Mouse (Mus musculus): ENCODE results near the gene Wsb2. TPM values are rescaled to one million over a fixed set of nuclear protein-coding genes. Genes with fewer than 3 reads are reported as not detected.

The Wsb2 gene
- polyA plus RNA-seq, 1 experiment from 2014 or later = 140 TPM

DNA sequence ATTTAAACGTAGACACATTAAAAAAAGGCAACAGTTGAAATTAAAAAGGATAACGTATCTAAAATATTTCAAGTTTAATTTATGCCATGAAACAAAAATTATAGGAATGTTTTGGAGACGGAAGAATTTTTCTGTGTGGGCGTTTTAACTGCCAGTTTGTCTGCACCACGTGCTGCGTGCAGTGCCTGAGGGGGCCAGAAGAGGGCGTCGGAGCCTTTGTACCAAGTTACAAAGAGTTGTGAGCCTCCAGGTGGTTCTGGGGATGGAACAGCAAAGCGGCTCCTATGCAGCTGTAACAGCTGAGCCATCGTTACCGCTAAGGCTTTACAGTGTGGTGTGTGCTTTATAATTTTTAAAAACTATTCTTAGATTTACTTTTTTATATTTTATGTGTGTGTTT, 1.6 kb downstream of the Wsb2 start:
- no peak overlapping the region for H3K9ac ChIP-seq
- peaks cover 6% of the 10 kb centered on the region for H3K36me3 ChIP-seq
- no peaks in the 10 kb centered on the region for H3K9me3 ChIP-seq
- no peak overlapping the region for H3K27ac ChIP-seq
- peak overlapping the region; percentile 89 for H3K4me2 ChIP-seq (replicated peaks)
- ATAC-seq (ENCODE audit: low FRiP score, low read depth) = no peak
- peaks cover 34% of the 10 kb centered on the region for H3K4me1 ChIP-seq
- 42% methylated on average over 11 of the region's 11 CpGs for WGBS
- H3K27me3 ChIP-seq (replicated peaks) = no peaks in the 10 kb centered on the region
- H3K4me3 ChIP-seq = no peak overlapping the region

DNA sequence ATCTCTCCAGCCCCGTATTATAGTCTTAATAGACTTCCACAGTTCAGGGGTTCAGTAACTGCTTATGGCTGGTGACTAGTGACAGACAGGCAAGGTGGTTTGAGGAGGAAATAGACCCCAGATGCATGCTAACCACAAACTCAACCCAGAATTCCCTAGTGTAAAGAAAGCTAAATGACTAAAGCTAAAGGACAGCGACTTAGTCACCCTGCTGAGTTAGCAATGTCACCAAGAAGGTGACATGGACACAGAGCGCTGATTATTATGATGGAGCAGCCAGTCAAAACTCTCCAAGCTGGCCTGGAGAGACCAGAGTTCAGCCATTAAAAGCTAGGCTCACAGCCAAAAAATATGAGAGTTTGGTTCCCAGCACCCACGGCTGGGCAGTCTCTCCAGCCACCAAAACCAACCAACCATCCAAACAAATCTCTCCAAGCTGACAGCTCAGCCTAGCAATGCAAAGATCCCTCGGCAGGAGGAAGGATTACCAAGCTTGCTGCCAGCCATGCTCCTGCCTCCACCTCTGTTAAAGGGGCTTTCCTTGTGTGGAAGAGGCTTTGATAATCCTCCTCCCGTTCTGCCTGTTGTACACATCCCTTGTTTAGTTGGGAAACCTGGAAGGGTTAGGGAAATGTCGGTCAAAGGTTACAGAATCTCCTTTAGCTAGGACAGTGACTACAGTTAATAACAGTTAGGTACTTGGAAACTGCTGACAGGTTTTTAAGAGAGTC, 2.6 kb downstream of the Wsb2 start:
- Histone ChIP-seq H3K27ac (no peak overlapping the region), H3K4me3 (no peak overlapping the region), H3K4me1 (peaks cover 34% of the 10 kb centered on the region), H3K9ac (no peak overlapping the region), H3K27me3 (replicated peaks) (no peaks in the 10 kb centered on the region), H3K9me3 (no peaks in the 10 kb centered on the region), H3K4me2 (replicated peaks) (no peak overlapping the region), H3K36me3 (peaks cover 15% of the 10 kb centered on the region)
- WGBS = 46% methylated on average over 7 of the region's 7 CpGs
- no peak for ATAC-seq (ENCODE audit: low FRiP score, low read depth)

DNA sequence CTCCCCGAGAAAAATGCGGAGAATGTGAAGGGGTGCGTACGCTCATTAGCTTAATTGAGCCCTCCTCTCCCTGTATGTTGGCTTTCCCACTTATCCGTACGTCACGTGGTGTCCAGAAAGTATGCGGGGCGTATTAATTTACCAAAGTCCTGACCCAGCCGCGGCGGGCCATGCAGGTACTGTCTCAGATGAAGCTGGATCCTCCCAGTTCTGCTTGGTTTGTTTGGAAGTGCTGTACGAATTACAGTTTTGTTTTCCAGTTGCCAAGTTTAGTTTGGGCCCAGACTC, 3.1 kb downstream of the Wsb2 start:
- Histone ChIP-seq H3K4me2 (replicated peaks) (0 out of 2 replicates have a peak overlapping the region, but pooled peaks have one; percentile 9), H3K9ac (no peak overlapping the region), H3K27ac (no peak overlapping the region), H3K4me3 (no peak overlapping the region), H3K4me1 (peaks cover 34% of the 10 kb centered on the region), H3K36me3 (peaks cover 20% of the 10 kb centered on the region), H3K9me3 (no peaks in the 10 kb centered on the region), H3K27me3 (replicated peaks) (no peaks in the 10 kb centered on the region)
- ATAC-seq (ENCODE audit: low FRiP score, low read depth) = no peak
- 61% methylated on average over 13 of the region's 13 CpGs for WGBS

DNA sequence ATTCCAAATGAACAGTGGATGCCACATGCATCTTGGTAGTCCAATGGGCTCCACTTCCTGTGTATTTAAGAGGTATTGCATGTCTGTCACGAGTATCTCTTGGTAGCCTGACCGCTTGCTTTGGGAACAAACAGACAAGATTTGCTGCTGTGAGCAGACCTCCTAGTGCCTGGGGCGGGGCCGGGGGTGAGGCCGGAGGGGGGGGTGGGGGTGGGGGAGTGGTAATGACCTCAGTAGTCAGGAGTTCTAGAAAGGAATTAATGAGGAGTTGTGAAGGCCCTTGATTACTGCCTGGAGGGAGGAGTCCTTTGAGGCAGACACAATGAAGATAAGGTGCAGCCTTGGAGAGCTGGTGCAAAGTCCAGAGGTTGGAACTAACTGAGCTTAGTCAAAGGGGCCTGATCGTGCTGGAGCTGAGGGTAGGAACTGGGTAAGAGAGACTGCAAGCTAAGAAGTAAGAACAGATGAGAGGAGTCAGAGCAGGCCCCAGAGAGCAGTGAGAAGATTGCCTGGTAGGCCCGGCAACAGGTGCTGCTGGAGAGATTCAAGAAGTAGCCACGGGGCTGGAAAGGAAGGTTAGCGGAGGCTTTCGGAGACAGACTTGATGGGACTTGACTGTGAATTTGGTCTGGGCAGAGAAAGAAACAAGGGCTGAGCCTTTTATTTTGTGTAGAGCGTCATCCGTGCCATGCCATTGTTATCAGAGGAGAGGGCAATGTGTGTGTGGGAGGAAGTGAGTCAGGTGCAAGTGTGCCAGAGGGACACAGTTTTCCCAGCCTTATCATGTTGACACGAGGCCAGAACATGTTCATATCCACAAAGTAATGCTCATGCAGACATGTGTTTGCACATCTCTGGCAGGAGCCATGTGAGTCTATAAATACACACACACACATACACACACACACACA, 3.8 kb downstream of the Wsb2 start:
- H3K27ac ChIP-seq = no peak overlapping the region
- H3K9ac ChIP-seq = no peak overlapping the region
- H3K27me3 ChIP-seq (replicated peaks) = no peaks in the 10 kb centered on the region
- no peak for ATAC-seq (ENCODE audit: low FRiP score, low read depth)
- peaks cover 34% of the 10 kb centered on the region for H3K4me1 ChIP-seq
- H3K9me3 ChIP-seq = no peaks in the 10 kb centered on the region
- peaks cover 27% of the 10 kb centered on the region for H3K36me3 ChIP-seq
- H3K4me2 ChIP-seq (replicated peaks) = peak overlapping the region; percentile 9; the same call in 1 of the 2 replicates
- 40% methylated on average over 13 of the region's 13 CpGs for WGBS
- no peak overlapping the region for H3K4me3 ChIP-seq

DNA sequence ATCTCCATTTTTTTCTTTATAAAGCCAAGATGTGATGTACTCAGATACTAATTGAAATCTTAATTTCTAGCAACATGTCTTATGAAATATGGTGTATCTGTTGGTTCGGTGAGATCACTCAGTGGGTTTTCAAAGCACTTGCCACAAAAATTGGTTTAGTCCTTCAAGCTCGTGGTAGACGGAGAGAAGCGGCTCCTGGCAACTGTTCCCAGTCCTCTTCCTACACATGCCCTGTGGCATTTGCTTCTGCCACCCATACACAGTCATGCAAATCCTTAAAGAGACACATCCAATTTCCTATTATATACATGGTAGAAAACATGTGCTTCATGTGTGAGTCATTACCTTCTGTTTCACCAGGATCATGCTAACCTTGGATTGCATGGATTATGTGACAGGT, 4.5 kb downstream of the Wsb2 start:
- ATAC-seq (ENCODE audit: low FRiP score, low read depth) = no peak
- Histone ChIP-seq H3K4me2 (replicated peaks) (no peak overlapping the region), H3K36me3 (peaks cover 32% of the 10 kb centered on the region), H3K27ac (no peak overlapping the region), H3K4me1 (peaks cover 27% of the 10 kb centered on the region), H3K4me3 (no peak overlapping the region), H3K9ac (no peak overlapping the region), H3K9me3 (no peaks in the 10 kb centered on the region), H3K27me3 (replicated peaks) (no peaks in the 10 kb centered on the region)
- WGBS = 91% methylated on average over 4 of the region's 4 CpGs

DNA sequence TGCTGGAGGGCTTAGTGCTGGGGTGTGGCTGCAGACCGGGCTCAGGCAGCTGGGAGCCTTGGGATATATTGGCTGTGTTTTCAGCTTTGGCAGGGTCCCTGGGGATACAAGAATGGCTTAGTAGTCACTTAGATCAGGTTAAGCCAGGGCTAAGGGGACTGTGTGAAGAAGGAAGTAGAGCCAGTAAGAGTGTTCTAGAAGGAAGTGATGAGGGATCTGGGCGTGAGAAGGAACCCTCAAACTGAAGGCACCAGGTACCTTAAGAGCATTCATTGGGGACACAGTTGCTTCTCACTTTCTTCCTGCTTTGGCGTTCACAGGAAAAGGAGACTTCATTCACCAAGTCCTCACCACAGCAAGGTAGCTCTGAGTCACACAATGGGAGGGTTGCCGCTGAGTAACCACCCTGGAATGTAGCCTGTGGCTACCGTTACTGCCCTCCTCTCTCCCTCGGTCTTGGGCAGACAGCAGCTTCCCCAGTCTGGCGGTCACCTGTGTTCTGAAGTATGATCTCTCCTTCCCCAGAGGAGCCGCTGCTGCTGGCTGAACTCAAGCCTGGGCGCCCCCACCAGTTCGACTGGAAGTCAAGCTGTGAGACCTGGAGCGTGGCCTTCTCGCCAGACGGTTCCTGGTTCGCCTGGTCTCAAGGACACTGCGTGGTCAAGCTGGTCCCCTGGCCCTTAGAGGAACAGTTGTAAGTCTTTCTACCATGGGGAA, 6.1 kb downstream of the Wsb2 start:
- peaks cover 26% of the 10 kb centered on the region for H3K4me1 ChIP-seq
- WGBS = 66% methylated on average over 15 of the region's 15 CpGs
- H3K4me2 ChIP-seq (replicated peaks) = no peak overlapping the region
- ATAC-seq (ENCODE audit: low FRiP score, low read depth) = no peak
- no peak overlapping the region for H3K9ac ChIP-seq
- H3K27ac ChIP-seq = no peak overlapping the region
- no peak overlapping the region for H3K4me3 ChIP-seq
- H3K9me3 ChIP-seq = no peaks in the 10 kb centered on the region
- peaks cover 32% of the 10 kb centered on the region for H3K36me3 ChIP-seq
- H3K27me3 ChIP-seq (replicated peaks) = no peaks in the 10 kb centered on the region

DNA sequence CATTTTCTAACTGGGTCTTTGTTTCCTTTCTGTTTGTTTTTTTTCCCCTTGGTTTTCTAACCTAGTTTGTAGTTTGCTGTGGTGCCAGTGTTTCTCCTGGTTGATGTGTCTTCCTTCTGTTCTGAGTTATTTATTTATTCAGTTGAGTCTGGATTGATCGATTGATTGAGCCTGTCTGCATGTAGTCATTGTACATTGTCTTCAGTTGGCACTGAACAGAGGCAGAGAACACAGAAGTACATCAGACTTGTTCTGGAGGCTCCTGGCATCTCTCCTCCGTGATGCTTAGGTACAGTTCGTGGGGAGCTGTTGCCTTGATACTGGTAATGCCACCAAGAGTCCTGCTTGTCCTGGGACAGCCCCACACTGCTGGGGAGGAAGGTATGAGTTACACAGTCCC, 7.7 kb downstream of the Wsb2 start:
- Histone ChIP-seq H3K4me2 (replicated peaks) (no peak overlapping the region), H3K36me3 (peaks cover 46% of the 10 kb centered on the region), H3K4me3 (no peak overlapping the region), H3K4me1 (peaks cover 19% of the 10 kb centered on the region), H3K27ac (no peak overlapping the region), H3K27me3 (replicated peaks) (no peaks in the 10 kb centered on the region), H3K9ac (no peak overlapping the region), H3K9me3 (no peaks in the 10 kb centered on the region)
- no peak for ATAC-seq (ENCODE audit: low FRiP score, low read depth)
- WGBS = 88% methylated on average over 3 of the region's 3 CpGs

DNA sequence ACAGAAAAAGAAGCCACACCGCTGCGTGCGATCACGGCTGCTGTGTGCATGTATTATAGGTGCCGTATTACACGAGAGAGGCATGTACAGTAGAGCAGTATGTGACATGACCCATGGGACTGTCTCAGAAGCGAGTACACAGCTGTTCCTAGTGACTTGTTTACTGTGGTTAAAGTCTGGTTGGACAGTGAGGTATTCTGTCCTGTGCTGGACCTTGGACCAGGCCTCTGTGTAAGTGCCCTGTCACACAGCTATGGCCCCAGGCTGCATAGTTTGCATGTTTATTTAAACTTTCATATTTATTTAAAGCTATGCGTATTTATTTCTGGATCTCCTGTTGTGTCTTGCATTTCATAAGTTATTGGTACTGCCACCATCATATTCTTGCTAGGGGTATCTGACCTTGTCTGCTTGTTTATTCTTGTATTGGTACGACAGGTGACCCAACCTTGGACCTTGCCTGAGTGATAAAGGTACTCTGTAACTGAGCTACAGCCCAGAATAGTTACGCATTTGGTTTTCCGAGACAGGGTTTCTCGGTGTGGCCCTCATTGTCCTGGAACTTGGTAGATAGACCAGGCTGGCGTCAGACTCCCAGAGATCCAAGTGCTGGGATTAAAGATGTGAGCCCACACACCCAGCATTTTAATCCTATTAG, 8.9 kb downstream of the Wsb2 start:
- no peaks in the 10 kb centered on the region for H3K9me3 ChIP-seq
- H3K4me1 ChIP-seq = peaks cover 6% of the 10 kb centered on the region
- H3K36me3 ChIP-seq = peaks cover 58% of the 10 kb centered on the region
- H3K4me3 ChIP-seq = no peak overlapping the region
- no peak overlapping the region for H3K27ac ChIP-seq
- no peak for ATAC-seq (ENCODE audit: low FRiP score, low read depth)
- no peak overlapping the region for H3K9ac ChIP-seq
- 91% methylated on average over 13 of the region's 13 CpGs for WGBS
- H3K4me2 ChIP-seq (replicated peaks) = no peak overlapping the region
- no peaks in the 10 kb centered on the region for H3K27me3 ChIP-seq (replicated peaks)

DNA sequence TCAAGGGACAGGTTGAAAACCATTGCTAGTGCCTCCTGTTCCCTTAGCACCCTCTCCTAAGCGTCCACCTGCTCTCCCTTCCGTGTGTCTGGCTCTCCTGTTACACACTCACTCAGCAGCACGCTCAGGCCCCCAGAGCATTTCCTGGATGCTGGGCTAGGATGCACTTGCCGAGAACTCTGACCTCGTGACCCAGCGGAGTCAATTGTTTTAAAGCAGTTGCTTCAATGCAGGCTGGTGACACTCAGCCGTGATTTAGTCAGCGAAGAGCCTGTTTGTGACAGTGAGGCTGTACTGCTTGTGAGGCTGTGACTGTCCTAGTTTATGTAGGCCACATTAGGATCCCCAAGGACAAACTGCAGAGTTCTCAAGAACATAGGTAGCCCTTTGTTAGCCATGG, 10.1 kb downstream of the Wsb2 start:
- H3K27ac ChIP-seq = no peak overlapping the region
- H3K4me2 ChIP-seq (replicated peaks) = no peak overlapping the region
- WGBS = 24% methylated on average over 8 of the region's 8 CpGs
- ATAC-seq (ENCODE audit: low FRiP score, low read depth) = no peak
- no peaks in the 10 kb centered on the region for H3K9me3 ChIP-seq
- H3K36me3 ChIP-seq = peaks cover 70% of the 10 kb centered on the region
- no peak overlapping the region for H3K4me3 ChIP-seq
- no peak overlapping the region for H3K9ac ChIP-seq
- H3K4me1 ChIP-seq = 0 out of 2 replicates have a peak, but pooled peaks cover 4% of the 10 kb centered on the region
- H3K27me3 ChIP-seq (replicated peaks) = no peaks in the 10 kb centered on the region

DNA sequence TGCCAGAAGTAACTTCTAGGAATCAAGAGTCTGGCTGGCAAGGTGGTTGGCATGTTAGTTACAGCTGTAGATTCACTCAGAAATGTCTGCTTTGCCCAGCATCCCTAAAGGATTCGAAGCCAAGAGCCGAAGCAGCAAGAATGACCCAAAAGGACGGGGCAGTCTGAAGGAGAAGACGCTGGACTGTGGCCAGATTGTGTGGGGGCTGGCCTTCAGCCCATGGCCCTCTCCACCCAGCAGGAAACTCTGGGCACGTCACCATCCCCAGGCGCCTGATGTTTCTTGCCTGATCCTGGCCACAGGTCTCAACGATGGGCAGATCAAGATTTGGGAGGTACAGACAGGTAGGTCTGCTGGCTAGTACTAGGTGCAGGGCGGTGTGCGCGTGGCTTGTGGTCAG, 13.5 kb downstream of the Wsb2 start:
- H3K36me3 ChIP-seq = peaks cover 79% of the 10 kb centered on the region
- 0 out of 2 replicates have a peak, but pooled peaks cover 4% of the 10 kb centered on the region for H3K4me1 ChIP-seq
- H3K9ac ChIP-seq = no peak overlapping the region
- 92% methylated on average over 10 of the region's 10 CpGs for WGBS
- no peak overlapping the region for H3K4me2 ChIP-seq (replicated peaks)
- H3K9me3 ChIP-seq = no peaks in the 10 kb centered on the region
- H3K27ac ChIP-seq = no peak overlapping the region
- no peaks in the 10 kb centered on the region for H3K27me3 ChIP-seq (replicated peaks)
- ATAC-seq (ENCODE audit: low FRiP score, low read depth) = no peak
- no peak overlapping the region for H3K4me3 ChIP-seq

DNA sequence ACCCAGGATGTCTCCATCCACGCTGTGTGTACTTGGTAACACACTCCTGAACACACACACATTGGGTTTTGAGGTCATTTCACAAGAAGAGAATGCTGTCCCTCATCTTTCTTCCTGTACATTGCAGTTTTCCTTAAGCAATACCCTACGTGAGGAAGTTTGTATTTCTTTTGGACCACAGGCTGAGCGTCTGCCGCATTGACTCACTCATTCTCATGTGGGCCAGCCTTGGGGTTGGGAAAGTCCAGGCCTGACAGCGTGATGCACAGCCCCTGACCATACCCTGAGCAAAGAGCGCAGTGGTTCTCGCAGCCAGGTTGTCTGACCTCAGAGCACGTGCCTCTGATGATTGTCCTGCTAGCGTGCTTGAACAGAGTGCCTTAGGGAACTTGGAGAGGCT, 16.3 kb downstream of the Wsb2 start:
- Histone ChIP-seq H3K9ac (no peak overlapping the region), H3K27me3 (replicated peaks) (no peaks in the 10 kb centered on the region), H3K27ac (no peak overlapping the region), H3K9me3 (no peaks in the 10 kb centered on the region), H3K36me3 (peaks cover 89% of the 10 kb centered on the region), H3K4me3 (no peak overlapping the region), H3K4me2 (replicated peaks) (no peak overlapping the region), H3K4me1 (no peaks in the 10 kb centered on the region)
- 95% methylated on average over 9 of the region's 9 CpGs for WGBS
- ATAC-seq (ENCODE audit: low FRiP score, low read depth) = no peak
